Mouse (Mus musculus) C2C12 (cell line): ENCODE data around the gene Magix.

Experiments
- CTCF ChIP-seq: IDR thresholded peaks from one replicate; pipeline ENCODE4 v1.5.1; 2011; ENCODE audit not compliant: control insufficient read depth, insufficient read depth, insufficient read length
- MAX ChIP-seq: IDR thresholded peaks from one replicate; pipeline ENCODE4 v1.6.1; 2011; ENCODE audit warnings: mild to moderate bottlenecking, control low read depth

- no peak for TF ChIP-seq CTCF
- no peak for TF ChIP-seq MAX
These were observed 1.0 kb downstream of the Magix start for GRCm38 (mm10) chrX:7680057-7680412.
